Mouse (Mus musculus) ovary, postnatal 14 days (tissue): Measurements from ENCODE around the gene Znrd1.

Experiments used
- DNase-seq: peaks from one replicate; pipeline ENCODE4 v3.0.0; 2022; ENCODE audit warnings: low spot score

The Znrd1 gene

GRCm38 (mm10) chr17:36927496-36928120 lies 30.8 kb downstream of the Znrd1 start:
- DNase-seq, result no peak

- DNase-seq, result no peak
Measured at GRCm38 (mm10) chr17:36923491-36923890, 34.9 kb downstream of the Znrd1 start.

GRCm38 (mm10) chr17:36922715-36923114 lies 35.6 kb downstream of the Znrd1 start:
- no peak for DNase-seq

GRCm38 (mm10) chr17:36920239-36920638 lies 38.1 kb downstream of the Znrd1 start:
- DNase-seq, result no peak

GRCm38 (mm10) chr17:36915076-36915475 lies 43.3 kb downstream of the Znrd1 start:
- DNase-seq, result peak; percentile 48

- DNase-seq, result peak; percentile 64
Measured at GRCm38 (mm10) chr17:36914108-36914507, 44.3 kb downstream of the Znrd1 start.

- no peak for DNase-seq
Measured at GRCm38 (mm10) chr17:36912031-36912430, 46.3 kb downstream of the Znrd1 start.

GRCm38 (mm10) chr17:36909802-36910201 lies 48.6 kb downstream of the Znrd1 start:
- DNase-seq, result no peak

GRCm38 (mm10) chr17:36908235-36908634 lies 50.1 kb downstream of the Znrd1 start:
- no peak for DNase-seq
